Mouse (Mus musculus) erythroblast, embryonic 14.5 days (primary cell): ENCODE results near the gene Tomm22. TPM values are rescaled to one million over a fixed set of nuclear protein-coding genes. Genes with fewer than 3 reads are reported as not detected.

Experiments
- H3K27me3 ChIP-seq: 2 replicates; pipeline ENCODE4 v1.6.1; 2012; ENCODE audit warnings: inconsistent platforms; ENCODE audit not compliant: control insufficient read depth
- H3K36me3 ChIP-seq: 2 replicates; pipeline ENCODE4 v1.6.1; 2012; ENCODE audit warnings: mild to moderate bottlenecking, inconsistent platforms; ENCODE audit not compliant: control insufficient read depth
- H3K4me1 ChIP-seq: 2 replicates; pipeline ENCODE4 v1.6.1; 2012; ENCODE audit warnings: inconsistent platforms; ENCODE audit not compliant: control insufficient read depth
- H3K4me3 ChIP-seq: replicated peaks from 2 replicates; pipeline ENCODE3; 2012; ENCODE audit warnings: moderate library complexity, mild to moderate bottlenecking, inconsistent platforms
- H3K9me3 ChIP-seq: 2 replicates; pipeline ENCODE4 v1.6.1; 2012; ENCODE audit warnings: low read length, inconsistent platforms, mixed read lengths; ENCODE audit not compliant: control insufficient read depth
- GATA1 ChIP-seq: IDR thresholded peaks from 2 replicates; pipeline ENCODE4 v1.6.1; 2012; ENCODE audit warnings: low read length, inconsistent platforms, mixed read lengths
- TAL1 ChIP-seq: IDR thresholded peaks from 3 replicates; pipeline ENCODE4 v1.6.1; 2012; ENCODE audit warnings: low read length, inconsistent platforms, mixed read lengths
- polyA plus RNA-seq: library from polyadenylated mRNA; stranded (reverse); fragments of >175 nt; gene quantifications from 2 replicates; pipeline ENCODE4 v1.2.3, GENCODE M21; 2012

Tomm22 gene
- polyA plus RNA-seq, 1 experiment = 13.5 TPM

DNA sequence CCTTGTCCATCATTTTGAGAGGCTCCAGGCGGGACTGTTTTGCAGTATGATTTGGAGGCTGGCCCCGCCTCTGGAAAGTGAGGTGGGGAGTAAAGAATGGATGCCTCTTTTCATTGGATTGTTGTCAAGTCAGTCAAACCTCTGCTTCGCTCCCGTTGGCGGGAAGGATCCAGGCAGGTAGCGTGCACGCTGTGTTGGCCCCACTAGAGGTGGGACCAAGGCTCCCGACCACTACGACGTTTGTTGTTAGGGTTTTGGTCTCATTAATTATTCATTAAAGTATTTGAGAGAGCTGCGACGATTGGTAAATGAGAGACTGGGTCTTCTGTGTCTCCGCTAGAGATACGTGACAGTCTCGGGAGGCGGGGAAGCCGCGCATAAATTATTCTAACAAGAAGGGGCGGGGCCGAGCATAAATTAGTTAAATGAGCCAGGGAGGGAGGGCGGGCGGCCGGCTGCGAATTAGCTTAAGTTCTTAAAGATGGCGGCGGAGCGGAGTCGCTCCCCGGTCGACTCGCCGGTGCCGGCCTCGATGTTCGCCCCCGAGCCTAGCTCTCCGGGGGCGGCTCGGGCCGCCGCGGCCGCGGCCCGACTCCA is 19.9 kb downstream of the Tomm22 start, which contains the start of gene Gtpbp1:
Gene Gtpbp1 (plus strand): TSS at position 420 of the 597 bp plus-strand sequence.
- Histone ChIP-seq H3K27me3 (no peaks in the 10 kb centered on the region), H3K4me1 (peaks cover 79% of the 10 kb centered on the region), H3K36me3 (peaks cover 34% of the 10 kb centered on the region), H3K4me3 (peak within 1 kb of the TSS; percentile 89), H3K9me3 (no peaks in the 10 kb centered on the region)
- TF ChIP-seq GATA1 (0 out of 2 replicates have a peak, but pooled peaks have one; percentile 0), TAL1 (no peak)

DNA sequence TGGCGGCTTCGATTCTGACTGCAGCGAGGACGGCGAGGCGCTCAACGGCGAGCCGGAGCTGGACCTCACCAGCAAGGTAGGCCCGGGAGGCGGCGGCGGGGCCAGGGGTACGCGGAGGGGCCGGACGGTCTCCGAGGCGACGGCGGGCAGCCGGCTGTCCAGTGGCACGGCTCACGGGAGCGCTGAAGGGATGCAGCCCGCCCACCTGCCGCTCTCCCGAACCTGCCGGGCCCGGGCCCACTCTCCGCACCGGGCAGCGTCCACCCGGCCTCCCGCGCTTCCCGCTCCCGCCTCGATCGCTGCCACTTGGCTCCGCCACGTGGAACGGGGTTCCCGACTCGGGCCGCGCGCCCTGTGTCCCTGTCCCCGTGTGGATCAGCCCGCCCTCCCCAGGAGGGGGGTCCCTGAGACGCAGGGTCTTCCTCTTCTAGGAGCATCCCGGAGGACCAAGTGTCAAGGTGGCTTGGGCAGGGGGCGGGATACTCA is 20.4 kb downstream of the Tomm22 start:
- Histone ChIP-seq H3K9me3 (no peaks in the 10 kb centered on the region), H3K4me3 (peak overlapping the region; percentile 89), H3K36me3 (peaks cover 40% of the 10 kb centered on the region), H3K4me1 (peaks cover 79% of the 10 kb centered on the region), H3K27me3 (no peaks in the 10 kb centered on the region)
- TF ChIP-seq TAL1 = no peak
- no peak for TF ChIP-seq GATA1

DNA sequence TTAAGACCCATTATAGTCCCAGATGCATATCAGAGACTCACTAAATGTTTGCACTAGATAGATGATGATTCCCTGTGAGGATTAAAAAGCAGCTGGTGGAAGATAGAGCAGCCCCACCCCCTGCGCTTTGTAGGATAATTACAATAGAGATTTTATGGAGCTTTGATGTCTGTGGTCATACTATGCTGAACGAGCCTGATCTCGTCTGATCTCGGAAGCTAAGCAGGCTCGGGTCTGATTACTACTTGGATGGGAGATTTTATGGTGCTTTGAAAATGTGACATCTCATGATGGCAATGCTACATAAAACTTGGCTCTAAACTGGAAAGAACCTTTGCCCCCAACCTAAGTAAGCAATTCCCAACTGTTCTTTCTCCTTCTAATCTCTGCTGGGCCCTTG is 21.7 kb downstream of the Tomm22 start:
- H3K27me3 ChIP-seq = no peaks in the 10 kb centered on the region
- TF ChIP-seq TAL1 (no peak), GATA1 (no peak)
- peaks cover 84% of the 10 kb centered on the region for H3K4me1 ChIP-seq
- H3K9me3 ChIP-seq = no peaks in the 10 kb centered on the region
- H3K4me3 ChIP-seq = peak overlapping the region; percentile 89
- H3K36me3 ChIP-seq = peaks cover 50% of the 10 kb centered on the region

DNA sequence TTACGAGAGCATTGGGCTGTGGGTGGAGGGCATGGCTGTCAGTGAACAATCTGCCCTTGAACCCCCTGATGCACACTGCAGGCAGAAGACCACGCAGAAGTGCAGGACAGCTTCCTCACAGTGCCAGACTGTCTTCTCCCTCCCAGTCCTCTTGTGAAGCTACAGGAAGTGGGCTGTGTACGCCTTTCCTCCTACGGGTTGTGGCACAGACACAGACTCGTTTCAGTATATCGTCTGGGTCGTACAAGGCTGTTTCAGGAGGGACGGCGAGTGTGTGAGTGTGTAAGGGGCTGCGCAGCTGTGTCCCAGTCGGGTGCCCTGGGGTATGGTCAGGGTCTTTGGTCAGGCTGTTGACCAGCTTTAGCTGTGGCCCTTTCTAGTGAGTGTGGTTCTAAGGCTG is 23.1 kb downstream of the Tomm22 start:
- peaks cover 62% of the 10 kb centered on the region for H3K36me3 ChIP-seq
- H3K9me3 ChIP-seq = no peaks in the 10 kb centered on the region
- no peaks in the 10 kb centered on the region for H3K27me3 ChIP-seq
- H3K4me3 ChIP-seq = peak overlapping the region; percentile 89
- TF ChIP-seq GATA1 = no peak
- peaks cover 86% of the 10 kb centered on the region for H3K4me1 ChIP-seq

DNA sequence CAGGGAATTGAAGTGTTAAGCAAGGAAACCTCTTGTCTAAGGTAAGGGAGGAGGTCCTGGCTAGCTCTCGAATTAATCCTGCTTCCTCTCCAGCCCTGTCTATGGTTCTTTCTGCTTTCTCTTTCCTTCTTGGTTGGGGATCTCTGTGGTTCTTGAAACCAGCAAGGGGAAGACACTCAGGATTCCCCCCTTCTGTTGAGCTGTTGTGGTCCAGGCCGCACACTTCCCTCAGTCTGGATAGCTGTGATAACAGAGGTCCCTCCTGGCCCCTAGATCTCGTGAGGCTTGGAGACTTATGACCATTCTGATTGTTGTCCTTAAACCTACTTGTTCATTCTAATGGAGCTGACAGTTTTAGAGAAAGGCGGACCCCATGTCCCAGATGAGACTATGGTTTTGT is 23.9 kb downstream of the Tomm22 start:
- Histone ChIP-seq H3K4me1 (peaks cover 83% of the 10 kb centered on the region), H3K36me3 (peaks cover 69% of the 10 kb centered on the region), H3K9me3 (no peaks in the 10 kb centered on the region), H3K4me3 (peak overlapping the region; percentile 89), H3K27me3 (no peaks in the 10 kb centered on the region)
- TF ChIP-seq TAL1 (peak; percentile 66; the same call in 2 of the 3 replicates), GATA1 (peak; percentile 42)

DNA sequence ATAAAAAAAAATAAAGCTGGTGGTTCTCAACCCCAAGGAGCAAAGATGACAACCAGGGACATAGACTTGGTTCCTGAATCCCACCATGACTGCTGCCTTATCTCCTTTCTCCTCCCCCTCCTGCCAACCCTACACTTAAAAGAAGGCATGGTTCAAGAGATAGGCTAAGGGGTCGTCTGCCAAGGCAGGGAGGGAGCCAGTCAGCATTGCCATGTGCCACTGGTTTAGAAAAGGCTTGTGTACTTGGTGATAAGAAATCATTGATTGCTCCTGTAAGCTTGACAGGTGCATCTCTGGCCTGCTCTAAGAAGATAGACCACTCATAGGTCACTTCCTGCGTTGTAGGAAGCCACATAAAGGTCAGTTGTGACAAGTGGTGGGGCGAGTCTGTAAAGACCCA is 24.9 kb downstream of the Tomm22 start:
- H3K36me3 ChIP-seq = peaks cover 71% of the 10 kb centered on the region

DNA sequence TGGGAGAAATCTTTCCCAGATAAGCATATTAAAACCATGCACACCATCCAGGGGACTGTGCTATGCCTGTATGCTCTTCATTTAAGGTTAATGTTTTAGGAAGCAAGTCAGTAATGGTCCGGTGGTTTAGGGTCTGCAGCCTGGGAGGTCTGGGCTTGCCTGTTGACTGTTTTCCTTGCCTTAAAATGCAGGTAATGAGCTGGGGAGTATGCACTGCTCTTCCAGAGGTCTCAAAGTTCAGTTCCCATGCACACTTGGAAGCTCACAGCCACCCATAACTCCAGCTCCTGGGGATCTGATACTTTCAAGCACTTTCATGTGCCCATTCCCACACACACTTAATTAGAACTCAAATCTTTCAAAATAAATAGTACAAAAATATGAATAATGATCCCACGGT is 25.8 kb downstream of the Tomm22 start:
- no peak overlapping the region for H3K4me3 ChIP-seq
- TF ChIP-seq TAL1 (no peak), GATA1 (no peak)
- peaks cover 72% of the 10 kb centered on the region for H3K4me1 ChIP-seq
- H3K9me3 ChIP-seq = no peaks in the 10 kb centered on the region
- peaks cover 71% of the 10 kb centered on the region for H3K36me3 ChIP-seq
- no peaks in the 10 kb centered on the region for H3K27me3 ChIP-seq

More for the DNA sequence above, 24.9 kb downstream of the Tomm22 start:
- H3K4me1 ChIP-seq = peaks cover 76% of the 10 kb centered on the region
- no peaks in the 10 kb centered on the region for H3K27me3 ChIP-seq
- peak overlapping the region; percentile 89 for H3K4me3 ChIP-seq
- TF ChIP-seq GATA1 (no peak), TAL1 (peak; percentile 34; the same call in 2 of the 3 replicates)
- no peaks in the 10 kb centered on the region for H3K9me3 ChIP-seq

DNA sequence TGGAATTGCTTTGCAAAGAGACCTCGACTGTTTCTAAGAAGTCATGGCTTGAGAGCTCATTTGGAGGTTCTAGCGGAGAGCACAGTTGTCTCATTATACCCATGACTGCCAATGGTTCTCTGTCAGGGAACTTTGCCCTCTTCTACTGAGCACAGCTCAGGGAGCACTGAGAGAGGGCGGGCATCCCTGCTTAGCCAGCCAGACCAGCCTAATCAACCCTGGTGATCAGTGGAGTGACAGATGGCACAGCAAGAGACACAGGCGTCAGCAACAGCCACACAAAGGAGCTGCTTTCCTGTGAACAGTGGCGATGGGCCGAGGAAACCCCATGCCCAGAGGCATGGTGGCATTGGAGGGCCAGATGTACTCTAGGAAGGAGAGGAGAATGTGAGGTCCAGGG is 26.4 kb downstream of the Tomm22 start:
- TF ChIP-seq TAL1 = no peak
- peak; percentile 69; the same call in 1 of the 2 replicates for TF ChIP-seq GATA1
- Histone ChIP-seq H3K36me3 (peaks cover 69% of the 10 kb centered on the region), H3K4me3 (no peak overlapping the region), H3K4me1 (peaks cover 67% of the 10 kb centered on the region), H3K27me3 (no peaks in the 10 kb centered on the region), H3K9me3 (no peaks in the 10 kb centered on the region)

DNA sequence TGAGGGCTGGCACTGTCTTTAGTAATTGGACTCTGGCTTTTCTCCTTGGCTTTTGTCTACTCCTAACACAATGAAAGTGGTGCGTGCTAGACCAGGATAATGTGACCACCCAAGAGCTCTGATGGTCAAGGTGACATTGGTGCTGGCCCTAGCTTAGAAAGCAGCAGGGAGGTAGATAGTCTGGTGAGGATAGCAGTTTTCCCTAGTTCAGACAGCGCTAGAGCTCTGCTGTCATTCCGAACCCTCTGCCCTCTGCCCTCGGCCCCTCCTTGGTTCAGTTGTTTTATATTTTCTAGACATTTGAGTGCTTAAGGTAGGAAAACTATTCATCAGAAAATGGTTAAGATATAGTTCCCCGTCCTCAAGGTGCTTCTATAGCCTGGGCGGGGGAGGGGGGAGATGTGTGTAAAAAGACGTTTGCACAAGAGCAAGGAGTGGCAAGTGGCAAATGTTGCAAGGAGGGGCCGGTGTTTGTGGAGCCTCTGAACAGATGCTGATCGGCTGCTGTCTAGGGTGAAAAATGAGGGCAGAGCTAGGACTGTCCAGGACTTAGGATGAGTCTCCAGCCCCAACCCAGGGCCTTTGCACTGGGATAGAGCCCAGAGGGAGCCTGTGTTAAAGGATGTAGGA is 27.0 kb downstream of the Tomm22 start:
- no peaks in the 10 kb centered on the region for H3K9me3 ChIP-seq
- peaks cover 61% of the 10 kb centered on the region for H3K4me1 ChIP-seq
- H3K27me3 ChIP-seq = no peaks in the 10 kb centered on the region
- no peak for TF ChIP-seq GATA1
- TF ChIP-seq TAL1 = no peak
- H3K36me3 ChIP-seq = peaks cover 67% of the 10 kb centered on the region
- H3K4me3 ChIP-seq = no peak overlapping the region
